Mouse (Mus musculus) layer of hippocampus, adult 2 months (tissue): Measurements from ENCODE around the gene Serpini1. TPM values are rescaled to one million over a fixed set of nuclear protein-coding genes. Genes with fewer than 3 reads are reported as not detected.
"Not testable (repeated sequence)": the region's sequence is repeated elsewhere in the genome, so short reads cannot be mapped to it uniquely, and the experiment has no call there.

Experiments used
- DNase-seq, 2 experiments: peaks; one replicate each; pipeline ENCODE4 v3.0.0; 2022; ENCODE audit warnings: low spot score in 2 of 2
- H3K27ac ChIP-seq: fragments of 200-600 bp; 2 replicates; pipeline ENCODE4 v1.8.1; 2022
- H3K4me3 ChIP-seq: fragments of 200-600 bp; 2 replicates; pipeline ENCODE4 v1.8.1; 2022; ENCODE audit warnings: mild to moderate bottlenecking
- CTCF ChIP-seq: fragments of 200-600 bp; conservative IDR thresholded peaks from 2 replicates; pipeline ENCODE4 v1.8.1; 2022; ENCODE audit warnings: antibody characterized with exemption, mild to moderate bottlenecking, moderate library complexity
- total RNA-seq, 2 experiments: library from RNA; stranded (reverse); gene quantifications; 2 replicates each; pipeline ENCODE4 v1.2.3; 2021

The Serpini1 gene
- total RNA-seq, 2 experiments from 2014 or later, result 182 to 189 TPM

DNA sequence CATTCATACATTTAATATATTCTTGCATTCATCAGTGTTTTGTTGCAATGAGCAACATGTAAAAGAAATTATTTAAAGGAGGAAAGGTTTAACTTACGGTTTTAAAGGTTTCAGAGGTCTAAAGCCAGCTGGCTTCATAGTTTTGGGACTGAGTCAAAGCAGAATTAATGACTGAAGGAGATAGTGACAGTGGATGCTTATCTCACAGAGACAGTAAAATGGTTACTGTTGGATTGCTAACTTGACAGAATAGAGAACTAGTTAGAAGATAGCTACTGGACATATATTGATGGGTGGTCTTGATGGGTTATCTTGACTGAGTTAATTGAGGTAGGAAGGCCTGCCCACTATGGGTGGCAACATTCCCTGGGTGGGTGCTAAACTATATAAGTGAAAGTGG lies 18.2 kb downstream of the Serpini1 start:
- no peak overlapping the region for H3K4me3 ChIP-seq
- TF ChIP-seq CTCF, result no peak
- DNase-seq, result no peak
- no peak overlapping the region for H3K27ac ChIP-seq

DNA sequence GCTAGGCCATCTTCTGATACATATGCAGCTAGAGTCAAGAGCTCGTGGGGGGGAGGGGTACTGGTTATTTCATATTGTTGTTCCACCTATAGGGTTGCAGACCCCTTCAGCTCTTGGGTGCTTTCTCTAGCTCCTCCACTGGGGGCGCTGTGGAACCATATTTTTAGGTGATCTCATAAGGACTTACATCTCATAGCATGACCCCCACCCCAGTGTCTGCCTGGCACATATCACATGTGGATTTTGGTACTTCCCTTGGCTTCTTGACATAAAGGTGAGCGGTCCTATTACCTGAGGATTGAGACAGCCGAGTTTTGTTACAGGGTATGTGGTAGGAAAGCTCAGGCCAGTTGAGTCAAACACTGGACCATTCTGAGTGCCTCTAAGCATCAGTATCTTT lies 22.0 kb downstream of the Serpini1 start:
- TF ChIP-seq CTCF, result peak; percentile 60
- Histone ChIP-seq H3K27ac (no peak overlapping the region), H3K4me3 (no peak overlapping the region)
- no peak for DNase-seq

DNA sequence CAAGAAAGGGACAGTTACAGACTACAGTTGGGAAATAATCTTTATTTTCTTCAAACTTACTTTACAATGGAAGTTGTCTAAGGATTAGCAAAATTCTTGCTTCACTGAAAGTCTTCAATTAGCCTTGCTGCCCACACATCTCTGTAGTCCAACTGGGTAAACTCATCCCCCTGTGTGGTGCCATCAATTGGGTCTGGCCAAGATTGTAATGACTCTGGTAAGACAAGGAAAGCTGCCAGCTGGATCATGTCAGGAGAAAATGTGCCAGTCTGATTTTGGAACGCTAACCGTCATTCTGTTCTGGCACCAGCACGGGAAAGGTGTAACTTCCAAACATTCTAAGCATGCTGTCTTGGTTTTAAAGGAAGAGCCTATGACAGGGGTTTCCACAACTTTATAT lies 25.9 kb downstream of the Serpini1 start:
- Histone ChIP-seq H3K4me3 (no peak overlapping the region), H3K27ac (peak overlapping the region; percentile 19; the same call in 1 of the 2 replicates)
- peak in 1 of 2 experiments; percentile 21 for DNase-seq
- TF ChIP-seq CTCF, result no peak

DNA sequence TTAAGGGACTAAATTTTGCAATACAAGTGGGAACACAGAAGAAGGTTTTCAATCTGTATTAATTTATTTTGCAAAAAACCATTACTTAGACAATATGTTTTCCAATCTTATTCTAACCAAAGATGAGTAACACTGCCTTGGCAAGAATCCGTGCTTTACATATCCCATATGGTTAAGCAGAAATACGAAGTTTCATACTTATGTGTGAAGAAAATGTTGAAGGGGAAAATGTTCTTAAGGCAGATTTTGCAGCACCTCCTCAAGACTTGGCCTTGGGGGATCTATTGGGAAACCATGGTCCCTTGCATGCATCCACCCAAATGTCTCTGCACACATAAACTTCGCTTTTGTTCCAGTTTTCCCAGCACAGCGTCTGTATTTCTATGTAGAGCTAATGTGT lies 27.6 kb downstream of the Serpini1 start:
- no peak overlapping the region for H3K4me3 ChIP-seq
- no peak for TF ChIP-seq CTCF
- peak; percentile 21 to 34 for DNase-seq
- peak overlapping the region; percentile 53 for H3K27ac ChIP-seq

DNA sequence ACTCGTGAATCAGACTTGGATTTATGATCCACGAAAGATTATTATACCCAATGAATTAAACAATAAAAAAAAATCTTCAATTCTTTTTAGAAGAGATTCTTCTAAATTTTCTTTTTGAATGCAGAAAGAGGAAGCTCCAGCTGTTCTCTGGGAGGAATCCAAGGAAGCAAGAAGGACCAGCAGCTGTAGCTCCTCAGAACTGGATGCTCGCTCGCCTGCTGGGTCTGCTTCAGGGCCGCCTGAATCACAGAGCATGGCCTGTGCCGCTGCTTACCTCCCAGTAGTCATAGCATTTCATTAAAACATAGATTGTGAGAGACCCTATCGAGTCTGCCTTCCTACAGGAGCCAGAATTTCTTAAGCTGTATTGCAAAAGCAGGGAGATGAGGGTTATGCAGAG lies 53.7 kb downstream of the Serpini1 start:
- Histone ChIP-seq H3K27ac (no peak overlapping the region), H3K4me3 (no peak overlapping the region)
- TF ChIP-seq CTCF, result no peak
- no peak for DNase-seq

DNA sequence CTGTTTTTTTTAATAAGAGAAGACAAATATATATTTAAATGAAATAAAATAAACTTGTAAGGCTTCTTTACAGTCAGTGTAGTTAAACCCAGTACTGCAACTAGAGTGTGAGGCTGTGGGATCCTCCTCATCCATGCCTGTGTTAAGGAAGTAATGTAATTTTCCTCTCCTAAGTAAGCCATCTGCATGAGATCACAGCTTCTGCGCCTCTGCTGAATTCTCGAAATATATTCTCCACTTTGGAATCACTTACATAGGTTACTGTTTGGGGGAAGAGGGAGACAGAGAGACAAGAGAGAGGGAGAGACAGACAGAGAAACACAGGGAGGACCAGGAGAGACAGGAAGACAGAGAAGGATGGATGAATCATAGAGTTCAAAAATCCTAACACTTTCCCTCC lies 67.3 kb downstream of the Serpini1 start:
- DNase-seq, result no peak
- no peak overlapping the region for H3K27ac ChIP-seq
- TF ChIP-seq CTCF, result no peak
- no peak overlapping the region for H3K4me3 ChIP-seq

DNA sequence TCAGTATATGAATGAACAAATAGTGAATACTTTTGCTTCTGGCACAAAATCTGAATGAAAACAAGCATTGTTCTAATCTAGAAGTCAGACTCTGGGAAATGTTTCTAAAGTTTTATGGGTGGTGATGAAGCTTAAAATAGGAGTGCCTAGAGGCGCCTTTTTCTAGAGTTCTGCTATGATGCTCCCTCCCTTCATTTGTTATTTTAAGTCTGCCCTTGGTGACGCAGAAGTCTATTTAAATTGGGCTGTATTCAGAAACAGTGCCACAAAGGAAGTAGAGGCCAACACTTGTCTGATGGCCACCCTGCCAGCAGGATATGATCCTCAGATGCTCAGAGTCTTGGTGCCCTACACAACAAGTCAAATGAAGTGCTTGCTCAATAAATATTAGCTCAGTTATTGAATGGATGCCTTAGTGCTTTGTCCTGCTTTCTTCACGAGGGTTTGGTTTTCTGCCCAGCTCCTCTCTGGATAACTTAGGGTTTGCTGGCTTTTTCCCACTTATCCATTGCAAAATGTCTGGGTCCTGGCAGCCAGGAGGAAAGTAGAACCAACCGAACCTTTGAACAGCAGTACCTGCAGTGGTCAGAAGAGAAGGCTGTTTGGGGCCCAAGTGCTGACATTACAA lies 73.8 kb downstream of the Serpini1 start:
- Histone ChIP-seq H3K4me3 (no peak overlapping the region), H3K27ac (no peak overlapping the region)
- DNase-seq, result no peak
- TF ChIP-seq CTCF, result no peak

DNA sequence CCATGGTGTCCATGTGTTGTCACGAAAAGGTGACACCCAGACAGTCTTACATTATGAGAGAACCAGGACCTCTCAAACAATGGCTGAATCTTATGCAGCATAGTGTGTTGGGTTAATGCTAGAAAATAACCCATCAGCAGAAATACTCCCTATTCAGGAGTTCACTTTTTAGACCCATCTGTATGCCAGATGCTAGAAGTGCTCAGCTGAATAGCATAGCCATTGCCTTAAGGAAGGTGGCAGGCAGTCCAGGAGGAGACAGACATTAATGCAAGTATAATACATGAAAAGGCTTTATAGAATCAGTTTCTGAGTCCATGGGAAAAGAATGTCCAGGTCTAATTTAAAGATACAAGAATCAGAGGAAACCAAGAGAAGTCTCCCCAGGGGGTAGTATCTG lies 75.9 kb downstream of the Serpini1 start:
- Histone ChIP-seq H3K4me3 (no peak overlapping the region), H3K27ac (no peak overlapping the region)
- no peak for TF ChIP-seq CTCF
- DNase-seq, result no peak

DNA sequence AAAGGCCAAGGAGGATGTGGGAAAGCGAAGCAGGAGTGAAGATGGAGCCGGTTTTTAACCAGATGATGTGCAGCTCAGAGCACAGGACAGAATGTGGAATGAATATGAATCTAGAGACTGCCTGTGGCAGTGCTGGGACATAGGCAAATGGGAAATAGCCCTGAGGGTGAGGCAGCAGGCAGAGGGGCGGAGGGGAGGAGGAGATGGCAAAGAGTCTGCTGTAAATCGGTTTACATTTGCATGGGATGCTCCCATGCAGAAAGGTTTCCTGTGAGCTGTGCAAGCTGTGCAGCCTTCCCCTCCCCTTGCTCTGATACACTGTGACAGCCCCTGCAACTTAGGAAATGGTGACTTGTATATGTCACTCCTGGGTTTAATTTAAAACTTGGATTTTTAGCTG lies 76.3 kb downstream of the Serpini1 start:
- Histone ChIP-seq H3K4me3 (no peak overlapping the region), H3K27ac (no peak overlapping the region)
- DNase-seq, result no peak
- no peak for TF ChIP-seq CTCF

DNA sequence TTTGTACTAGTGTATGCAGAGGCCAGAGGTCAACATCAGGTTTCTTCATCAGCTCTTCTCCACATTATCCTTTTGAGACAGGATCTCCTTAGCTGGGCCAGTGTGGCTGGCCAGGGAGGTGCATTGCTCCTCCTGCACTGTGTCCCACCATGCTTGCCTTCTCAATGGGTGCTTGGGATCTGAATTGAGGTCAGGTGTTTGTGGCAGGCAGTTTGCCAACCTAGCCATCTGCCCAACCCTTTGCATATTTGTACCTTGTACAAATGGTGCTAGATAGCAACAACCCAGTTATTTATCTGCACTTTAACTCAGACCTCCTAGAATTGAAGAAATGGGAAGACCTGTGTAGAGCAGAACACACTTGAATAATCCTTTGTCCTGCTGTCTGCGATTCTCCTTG lies 78.3 kb downstream of the Serpini1 start:
- no peak overlapping the region for H3K27ac ChIP-seq
- TF ChIP-seq CTCF, result no peak
- no peak overlapping the region for H3K4me3 ChIP-seq
- no peak for DNase-seq

DNA sequence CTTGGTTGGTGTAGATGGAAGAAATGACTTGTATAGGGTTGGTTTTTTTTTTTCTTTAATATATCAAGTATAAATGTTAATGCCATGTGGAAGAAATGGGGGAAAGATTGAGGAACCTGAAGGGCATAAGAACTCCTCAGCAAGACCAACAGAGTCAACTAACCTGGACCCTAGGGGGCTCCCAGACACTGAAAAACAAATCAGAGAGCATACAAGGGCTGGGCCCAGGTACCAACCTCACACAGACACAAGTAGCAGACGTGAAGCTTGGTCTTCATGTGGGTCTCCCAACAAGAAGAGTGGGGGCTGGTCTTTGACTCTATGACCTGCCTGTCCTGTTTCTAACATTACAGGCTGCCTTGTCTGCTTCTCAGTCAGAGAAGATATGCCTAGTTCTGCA lies 82.2 kb downstream of the Serpini1 start:
- TF ChIP-seq CTCF, result no peak
- no peak for DNase-seq
- Histone ChIP-seq H3K4me3 (no peak overlapping the region), H3K27ac (no peak overlapping the region)

DNA sequence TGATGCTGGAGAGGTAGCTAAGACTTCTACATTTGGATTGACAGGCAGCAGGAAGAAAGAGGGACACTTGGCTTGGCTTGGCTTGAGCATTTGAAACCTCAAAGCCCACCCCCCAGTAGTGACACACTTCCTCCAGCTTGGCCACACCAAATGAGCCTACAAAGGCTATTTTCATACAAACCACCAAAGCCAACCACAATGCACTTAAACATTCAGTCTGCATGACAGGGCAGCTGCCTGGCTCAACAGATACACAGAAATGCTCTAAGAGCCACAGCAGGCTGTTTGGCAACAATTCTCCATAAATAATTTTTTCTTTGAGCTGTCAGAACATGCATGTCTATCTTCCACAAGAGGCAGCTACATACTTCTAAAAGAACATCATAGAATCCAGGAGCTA lies 90.2 kb downstream of the Serpini1 start:
- TF ChIP-seq CTCF, result no peak
- no peak for DNase-seq
- Histone ChIP-seq H3K4me3 (no peak overlapping the region), H3K27ac (no peak overlapping the region)

DNA sequence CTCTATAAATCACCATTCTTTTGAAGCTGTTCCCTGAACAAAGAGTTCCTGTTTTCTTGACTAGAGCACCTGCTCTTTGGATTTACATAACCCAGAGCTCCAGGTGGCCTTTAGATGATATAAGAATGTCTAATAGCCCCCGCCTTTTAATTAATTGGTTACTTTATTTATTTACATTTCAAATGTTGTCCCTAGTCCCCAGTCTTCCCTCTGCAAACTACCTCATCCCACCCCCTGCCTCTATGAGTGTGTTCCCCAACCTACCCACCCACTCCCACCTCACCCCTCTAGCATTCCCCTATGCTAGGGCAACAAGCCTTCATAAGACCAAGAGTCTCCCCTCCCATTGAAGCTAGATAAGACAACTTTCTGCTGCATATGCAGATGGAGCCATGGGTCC lies 90.9 kb downstream of the Serpini1 start:
- no peak for DNase-seq
- TF ChIP-seq CTCF, result no peak
- no peak overlapping the region for H3K4me3 ChIP-seq
- H3K27ac ChIP-seq, result no peak overlapping the region

DNA sequence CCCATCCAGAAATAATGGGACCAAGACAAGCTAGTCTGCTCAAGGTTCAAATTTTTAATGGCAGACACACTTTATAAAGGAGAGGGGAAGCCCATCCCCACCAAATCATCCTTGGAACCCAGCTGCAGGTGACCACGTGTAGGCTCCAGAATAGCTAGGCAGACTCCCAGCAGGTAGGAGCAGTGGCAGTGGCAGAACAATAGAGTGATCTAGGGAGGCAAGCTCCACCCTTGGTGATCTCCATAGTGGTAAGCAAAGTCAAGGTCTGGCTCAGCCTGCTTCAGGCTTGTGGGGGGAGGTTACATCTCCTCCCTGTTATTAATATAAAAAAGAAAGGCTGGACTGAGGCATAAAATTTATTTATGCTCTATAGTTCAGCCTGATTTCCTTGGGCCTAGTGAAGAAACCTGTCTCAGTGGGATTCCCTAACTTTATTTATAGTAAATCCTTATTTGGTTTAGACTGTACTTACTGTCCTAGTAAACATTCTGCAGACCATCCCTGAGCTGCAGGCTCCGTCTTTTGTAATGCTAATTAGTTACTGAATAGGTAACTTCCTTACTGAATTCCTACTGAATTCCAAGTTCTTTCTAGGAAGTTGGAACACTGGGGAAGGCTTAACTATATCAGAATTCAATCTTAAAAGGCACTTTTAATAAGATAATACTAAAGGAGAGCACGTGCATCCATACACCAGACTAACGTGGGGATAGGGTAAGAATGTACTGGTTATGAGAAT lies 93.2 kb downstream of the Serpini1 start:
- not testable (repeated sequence) for H3K4me3 ChIP-seq, H3K27ac ChIP-seq, DNase-seq
